Mouse (Mus musculus): ENCODE measurements around the gene Plac1.
"Not testable (repeated sequence)": the region's sequence is repeated elsewhere in the genome, so short reads cannot be mapped to it uniquely, and the experiment has no call there.

The Plac1 gene

DNA sequence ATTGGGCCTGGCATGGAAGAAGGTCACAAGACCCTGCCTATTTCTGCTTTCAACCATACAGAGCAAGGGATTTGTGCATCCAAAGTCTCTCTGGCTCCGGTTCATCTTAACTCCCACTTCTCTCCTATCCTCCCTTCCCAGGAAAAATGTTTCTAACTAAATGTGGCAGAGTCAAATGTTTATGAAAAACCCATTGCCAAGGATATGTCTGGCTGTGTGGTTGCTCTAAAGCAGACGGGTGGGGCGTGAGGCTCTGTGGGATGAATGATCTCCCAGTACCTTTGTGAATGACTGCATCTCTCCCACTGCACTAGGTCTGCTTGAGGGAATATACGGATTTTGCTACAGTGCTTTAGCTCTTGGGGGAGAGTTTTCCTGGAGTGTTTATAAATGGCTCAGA lies 193.9 kb downstream of the Plac1 start:
- DNase-seq (ENCODE audit: low read depth, low spot score), result no peak

DNA sequence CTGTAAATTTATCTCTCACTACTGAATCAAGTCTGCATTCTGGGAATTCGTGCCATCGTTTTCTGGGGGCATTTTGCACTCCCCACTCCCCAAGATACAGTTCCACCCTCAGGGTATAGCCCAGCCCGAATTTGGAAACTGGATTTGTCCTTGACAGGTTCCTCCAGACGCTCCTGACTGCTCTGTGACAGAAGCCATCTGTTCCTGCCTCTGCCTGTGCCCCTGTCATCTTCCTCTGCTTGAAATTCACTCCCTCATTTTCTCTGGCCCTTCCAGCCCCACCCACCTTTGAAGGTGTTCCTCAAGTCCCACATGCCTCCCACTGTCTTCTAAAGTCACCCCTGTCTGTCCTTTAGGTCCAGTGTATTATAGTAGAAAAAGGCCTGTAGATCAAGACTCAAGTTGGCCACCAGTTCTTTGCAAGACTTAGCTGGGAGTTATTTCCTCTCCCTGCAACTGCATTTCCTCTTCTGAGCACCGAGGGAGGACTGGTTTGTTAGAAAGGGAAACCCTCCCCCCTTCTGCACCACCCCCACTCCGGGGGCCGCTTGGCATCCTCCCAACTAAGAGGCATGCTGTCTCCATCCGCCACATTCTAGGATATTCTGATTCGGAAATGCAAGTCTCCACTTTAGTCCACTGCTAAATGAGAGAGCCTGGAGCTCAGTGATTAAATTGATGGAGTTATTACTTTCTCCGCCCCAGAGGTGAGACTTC lies 194.6 kb downstream of the Plac1 start:
- no peak for DNase-seq (ENCODE audit: low read depth, low spot score)

DNA sequence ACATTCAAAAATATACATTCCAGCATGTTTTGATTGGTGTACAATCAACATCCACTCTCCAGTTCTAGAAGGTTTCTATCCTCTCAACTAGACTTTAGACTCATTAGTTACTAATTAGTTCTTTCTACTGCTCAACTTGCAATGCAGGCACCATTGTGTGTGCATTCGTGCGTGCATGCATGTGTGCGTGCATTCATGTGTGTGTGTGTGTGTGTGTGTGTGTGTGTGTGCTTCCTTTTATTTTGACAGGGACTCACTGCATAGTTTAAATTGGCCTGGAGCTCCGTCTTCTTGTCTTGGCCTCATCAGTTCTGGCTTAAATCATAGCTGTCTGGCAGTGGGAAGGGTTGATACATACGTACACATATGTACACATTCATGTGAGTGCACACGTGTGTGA lies 198.9 kb downstream of the Plac1 start:
- DNase-seq (ENCODE audit: low read depth, low spot score), result no peak

DNA sequence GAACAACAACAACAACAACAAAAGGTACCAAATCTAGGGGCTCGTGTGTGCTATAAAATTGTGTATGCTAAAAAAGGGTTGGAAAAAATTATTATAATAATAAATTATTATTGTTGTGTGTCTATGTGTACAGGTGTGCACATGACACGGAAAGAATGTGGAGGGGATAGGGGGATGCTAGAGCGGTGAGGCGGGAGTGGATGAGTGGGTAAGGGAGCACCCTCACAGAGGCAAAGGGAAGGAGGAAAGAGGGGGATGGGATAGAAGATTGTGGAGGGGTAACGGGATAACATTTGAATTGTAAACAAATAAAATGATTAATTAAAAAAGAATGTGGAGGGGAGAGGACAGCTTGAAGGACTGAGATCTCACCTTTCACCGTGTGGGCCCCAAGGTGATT lies 199.8 kb downstream of the Plac1 start:
- DNase-seq (ENCODE audit: low read depth, low spot score), result no peak

DNA sequence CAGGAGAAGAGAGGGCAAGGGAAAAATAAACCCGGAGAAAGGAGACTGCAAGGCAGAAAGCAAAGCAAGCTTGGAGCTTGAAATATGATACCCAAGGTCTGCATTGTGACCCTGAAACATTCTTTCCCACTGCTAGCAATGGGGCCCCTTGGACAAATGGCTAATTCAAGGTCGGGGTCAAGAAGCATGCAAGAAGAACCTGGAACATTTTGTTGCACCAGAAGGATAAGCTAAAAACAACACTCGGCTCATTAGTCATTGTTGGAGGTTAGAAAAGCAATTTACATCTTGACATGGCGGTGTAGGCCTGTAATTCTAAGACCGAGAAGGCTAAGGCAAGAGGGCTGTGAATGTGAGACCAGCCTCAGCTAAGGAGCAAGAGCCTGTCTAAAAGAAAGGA lies 200.3 kb downstream of the Plac1 start:
- no peak for DNase-seq (ENCODE audit: low read depth, low spot score)

DNA sequence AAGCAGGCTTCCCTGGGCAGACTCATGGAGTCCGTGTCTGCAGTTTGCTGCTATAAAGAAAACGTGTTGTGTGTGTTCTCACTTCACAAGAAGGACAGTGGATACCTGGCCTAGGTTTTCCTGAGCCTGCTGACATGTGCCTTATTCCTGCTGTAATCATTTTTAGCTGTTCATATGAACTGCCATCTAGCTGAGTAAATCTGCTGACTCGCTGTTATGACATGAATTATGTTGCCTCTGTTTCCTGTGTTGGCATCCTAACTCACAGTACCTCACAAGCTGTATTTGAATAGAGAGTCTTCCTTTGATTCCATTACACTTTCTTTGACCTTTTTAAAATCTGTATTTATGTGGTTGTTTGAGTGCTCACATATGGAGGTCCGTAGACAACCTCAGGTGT lies 201.7 kb downstream of the Plac1 start:
- DNase-seq (ENCODE audit: low read depth, low spot score), result no peak

DNA sequence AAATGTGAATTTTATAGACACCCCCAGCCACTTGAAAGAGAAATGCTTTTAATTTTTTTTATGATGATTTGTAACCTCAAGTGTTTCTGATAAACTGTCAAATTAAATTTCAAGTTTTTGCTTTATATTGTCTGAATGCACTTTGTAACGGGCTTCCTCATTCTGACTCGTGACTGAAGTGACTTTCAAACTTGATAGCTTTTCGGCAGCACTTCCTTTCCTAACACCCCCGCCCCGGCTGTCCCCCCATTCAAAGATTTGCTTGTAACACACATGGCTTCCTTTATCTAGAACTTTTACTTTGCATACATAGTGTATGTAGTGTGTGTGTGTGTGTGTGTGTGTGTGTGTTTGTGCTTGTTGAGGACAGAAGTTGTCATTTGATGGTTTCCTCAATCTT lies 210.4 kb downstream of the Plac1 start:
- no peak for DNase-seq (ENCODE audit: low read depth, low spot score)

DNA sequence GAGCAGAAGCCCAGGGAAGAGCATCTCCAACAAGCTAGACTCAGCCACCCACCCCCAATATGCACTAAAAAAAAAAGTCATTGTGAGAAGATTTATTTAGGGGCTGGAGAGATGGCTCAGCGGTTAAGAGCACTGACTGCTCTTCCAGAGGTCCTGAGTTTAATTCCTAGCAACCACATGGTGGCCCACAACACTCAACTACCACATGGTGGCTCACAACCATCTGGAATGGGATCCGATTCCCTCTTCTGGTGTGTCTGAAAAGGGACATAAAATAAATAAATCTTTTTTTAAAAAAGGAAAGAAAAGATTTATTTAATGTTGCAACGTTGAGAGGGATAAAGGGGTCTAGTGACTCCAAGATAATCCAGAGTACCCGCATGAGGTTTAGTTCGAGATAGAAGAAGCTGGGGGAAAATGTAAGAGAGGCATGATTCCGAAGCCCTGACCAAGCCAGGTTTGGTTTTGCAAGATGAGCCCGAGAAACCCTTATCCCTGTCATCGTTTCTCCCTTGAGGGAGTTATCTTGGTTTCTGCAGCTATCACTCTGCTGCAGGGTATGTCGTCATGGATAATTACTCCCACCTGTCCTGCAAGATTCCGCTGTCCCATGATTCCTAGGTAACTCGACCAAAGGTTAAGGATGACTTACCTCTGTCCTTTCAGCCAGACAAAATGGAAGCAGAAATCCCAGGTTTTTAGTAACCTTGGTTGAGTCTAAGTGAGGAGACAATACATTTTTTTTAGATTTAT lies 214.3 kb downstream of the Plac1 start:
- no peak for DNase-seq (ENCODE audit: low read depth, low spot score)

DNA sequence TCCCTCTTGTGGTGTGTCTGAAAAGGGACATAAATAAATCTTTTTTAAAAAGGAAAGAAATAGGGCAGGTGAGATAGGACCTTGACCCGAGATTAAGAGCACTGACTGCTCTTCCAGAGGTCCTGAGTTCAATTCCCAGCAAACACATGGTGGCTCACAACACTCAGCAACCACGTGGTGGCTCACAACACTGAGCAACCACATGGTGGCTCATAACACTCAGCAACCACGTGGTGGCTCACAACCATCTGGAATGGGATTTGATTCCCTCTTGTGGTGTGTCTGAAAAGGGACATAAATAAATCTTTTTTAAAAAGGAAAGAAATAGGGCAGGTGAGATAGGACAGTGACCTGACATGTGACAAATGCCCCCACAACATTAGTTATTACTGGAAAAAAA lies 215.6 kb downstream of the Plac1 start:
- DNase-seq (ENCODE audit: low read depth, low spot score), result not testable (repeated sequence)

DNA sequence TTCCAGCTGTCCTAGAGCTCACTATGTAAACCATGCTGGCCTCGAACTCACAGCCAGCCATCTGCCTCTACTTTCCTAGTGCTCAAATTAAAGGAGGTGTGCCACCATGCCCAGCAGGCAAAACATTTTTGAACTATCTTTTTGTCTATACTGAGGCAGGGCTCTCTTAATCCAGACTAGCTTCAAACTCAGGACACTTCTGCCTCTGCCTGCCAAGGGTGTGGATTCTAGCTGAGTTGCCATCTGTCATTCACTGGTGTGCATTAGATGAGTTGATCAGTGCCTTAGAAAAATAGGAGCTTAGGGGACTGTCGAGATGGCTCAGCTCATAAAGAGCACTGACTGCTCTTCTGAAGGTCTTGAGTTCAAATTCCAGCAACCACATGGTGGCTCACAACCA lies 216.9 kb downstream of the Plac1 start:
- DNase-seq (ENCODE audit: low read depth, low spot score), result no peak
